Mouse (Mus musculus): ENCODE data around the gene S1pr3.

Gene S1pr3

DNA sequence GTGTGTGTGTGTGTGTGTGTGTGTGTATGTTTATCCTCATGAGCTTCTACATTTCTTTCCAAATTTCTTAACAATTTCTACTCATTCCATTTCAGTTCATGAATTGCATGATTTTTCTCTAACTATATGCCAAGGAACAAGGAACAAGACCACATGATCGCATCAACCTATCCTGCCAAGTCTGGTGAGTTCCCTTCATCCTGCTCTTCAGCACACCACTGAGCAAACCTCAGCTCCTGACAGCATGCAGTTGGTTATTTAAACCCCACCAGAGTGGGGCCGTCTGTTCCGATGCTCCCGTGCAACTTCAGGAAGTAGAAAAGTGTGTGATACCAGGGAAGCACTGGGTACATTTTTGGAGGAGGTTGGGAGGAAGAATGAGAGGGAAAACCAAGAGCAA lies 38.1 kb downstream of the S1pr3 start:
- no peak for DNase-seq (ENCODE audit: low read depth, low spot score)

DNA sequence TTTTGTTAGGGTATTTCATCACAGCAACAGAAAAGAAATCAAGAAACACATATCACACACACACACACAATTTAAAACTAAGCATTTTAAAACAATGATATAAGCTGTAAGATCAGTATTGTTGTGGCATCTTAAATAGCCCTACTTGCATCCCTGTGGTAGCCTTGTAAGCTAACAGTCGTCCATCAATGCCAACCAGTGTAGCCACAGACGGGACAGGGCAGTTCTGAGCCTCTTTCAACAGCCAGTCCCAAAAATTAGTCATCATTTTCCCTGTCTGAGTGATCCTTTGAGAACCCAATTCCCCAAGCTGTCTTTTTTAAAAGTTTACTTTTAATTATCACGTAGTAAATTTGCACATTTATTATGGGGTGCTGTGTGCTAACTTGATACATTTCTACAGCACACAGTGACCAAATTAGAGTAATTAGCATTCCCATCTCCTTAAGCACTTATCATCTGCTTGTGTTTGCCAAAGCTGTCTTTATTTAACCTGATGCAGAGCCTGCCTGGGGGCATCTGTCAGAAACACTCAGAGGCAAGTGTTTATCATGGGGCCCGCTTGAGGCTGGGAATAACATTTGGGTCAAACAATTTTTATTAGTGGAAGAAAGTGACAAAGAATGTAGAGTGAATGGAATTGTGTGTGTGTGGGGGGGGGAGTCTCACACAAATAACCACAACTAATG lies 47.9 kb downstream of the S1pr3 start:
- no peak for DNase-seq (ENCODE audit: low read depth, low spot score)

DNA sequence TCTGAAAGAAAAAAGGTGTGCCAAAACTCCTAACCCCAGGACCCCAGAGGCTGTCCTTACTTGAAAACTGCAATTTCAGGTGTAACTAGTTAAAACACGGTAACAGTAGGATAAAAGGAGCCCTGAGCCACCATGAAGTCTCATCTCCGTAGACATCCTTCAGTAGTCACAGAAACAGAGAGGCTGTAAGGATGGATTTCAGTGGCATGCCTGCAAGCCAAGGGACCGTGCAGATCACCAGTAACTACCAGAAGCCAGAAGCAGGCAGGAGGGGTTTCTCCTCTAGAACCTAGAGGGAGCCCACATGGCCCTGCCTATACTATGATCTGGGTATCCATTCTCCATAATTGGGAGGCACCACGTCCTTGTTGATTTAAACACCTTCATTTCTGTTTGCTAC lies 55.9 kb downstream of the S1pr3 start:
- DNase-seq (ENCODE audit: low read depth, low spot score), result no peak

DNA sequence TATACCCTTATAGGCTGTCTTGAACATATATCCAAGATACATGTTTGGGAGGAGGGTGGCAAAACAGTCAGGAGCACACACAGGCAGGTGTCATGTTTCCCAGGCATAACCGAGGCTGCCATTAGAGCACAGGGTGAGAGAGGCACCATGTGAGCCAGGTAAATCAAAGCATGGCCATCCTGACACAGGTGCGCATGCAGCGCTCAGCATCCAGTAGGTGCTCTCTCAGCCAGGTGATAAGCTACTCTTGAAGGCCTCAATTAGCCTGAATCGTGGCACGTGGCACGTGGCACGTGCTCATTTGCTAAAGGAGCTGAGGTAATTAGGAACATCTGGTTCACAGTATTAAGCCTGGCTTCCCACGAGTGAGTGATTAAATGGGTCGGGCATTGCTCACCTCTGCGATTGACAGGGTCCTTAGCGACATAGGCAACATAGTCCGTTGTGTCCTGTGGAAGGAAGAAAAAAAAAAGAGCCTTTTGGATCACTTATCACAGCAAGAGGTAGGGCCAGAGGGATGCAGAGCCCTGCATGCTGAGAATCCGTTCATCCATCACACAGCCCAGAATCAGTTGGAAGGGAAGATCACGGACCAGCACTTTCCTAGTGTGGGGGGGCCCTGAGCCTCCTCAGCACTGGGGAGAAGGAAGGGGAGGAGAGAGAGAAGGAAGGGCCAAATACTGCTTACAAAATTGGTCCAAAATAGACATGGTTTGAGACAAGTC lies 57.8 kb downstream of the S1pr3 start:
- DNase-seq (ENCODE audit: low read depth, low spot score), result no peak

DNA sequence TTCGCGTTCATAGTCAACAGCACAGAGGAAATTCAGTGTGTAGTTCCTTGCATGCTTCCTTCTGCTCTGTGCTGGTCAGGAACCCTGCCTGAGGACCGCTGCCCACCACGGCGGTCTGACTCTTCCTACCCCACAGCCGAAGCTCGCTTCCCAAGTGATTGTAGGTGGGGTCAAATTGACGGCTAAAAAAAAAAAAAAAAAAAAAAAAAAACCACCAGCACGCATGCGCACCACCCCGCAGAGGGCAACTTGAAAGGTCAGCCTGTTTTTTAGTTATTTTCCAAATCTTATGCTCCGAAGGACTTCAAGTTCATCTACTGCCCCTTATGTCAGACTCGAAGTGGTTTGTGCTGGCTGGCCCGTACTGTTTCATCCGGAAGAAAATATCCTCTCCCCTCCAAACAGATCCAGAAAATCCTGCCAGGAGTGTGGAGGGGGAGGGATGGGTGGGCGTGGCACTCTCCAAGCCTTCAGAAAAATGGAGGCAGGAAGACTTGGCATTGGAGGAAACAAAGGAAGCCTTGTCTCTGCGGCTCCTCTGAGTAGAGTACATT lies 60.3 kb downstream of the S1pr3 start:
- no peak for DNase-seq (ENCODE audit: low read depth, low spot score)

Data from telencephalon, adult 2 months (tissue).